Mouse (Mus musculus) left cerebral cortex, adult 2 months (tissue): ENCODE results near the gene Polr3e. TPM values are rescaled to one million over a fixed set of nuclear protein-coding genes. Genes with fewer than 3 reads are reported as not detected.

Experiments
- DNase-seq, 2 experiments: peaks; one replicate each; pipeline ENCODE4 v3.0.0; 2021 to 2022; ENCODE audit warnings: low spot score in 2 of 2, mixed read lengths in 1 of 2; ENCODE audit errors: extremely low spot score in 1 of 2
- H3K27ac ChIP-seq: fragments of 200-600 bp; 2 replicates; pipeline ENCODE4 v1.8.1; 2022
- H3K4me3 ChIP-seq: fragments of 200-600 bp; 2 replicates; pipeline ENCODE4 v1.8.1; 2022
- CTCF ChIP-seq: fragments of 200-600 bp; IDR thresholded peaks from 2 replicates; pipeline ENCODE4 v1.8.1; 2022; ENCODE audit warnings: antibody characterized with exemption, mild to moderate bottlenecking, moderate library complexity
- intact Hi-C: fragments of 180-260 bp; cut with DNase I; formaldehyde crosslinking; loops from one replicate; pipeline ENCODE4 v1.15.1; 2025
- long read RNA-seq, 2 experiments: library from polyadenylated mRNA; stranded (forward); transcript quantifications; one replicate each; pipeline ENCODE4 v2.0.0; 2021; ENCODE audit warnings: borderline mapping rate in 2 of 2
- total RNA-seq, 2 experiments: library from RNA; stranded (reverse); gene quantifications; 2 replicates each; pipeline ENCODE4 v1.2.3; 2021

Gene Polr3e
- 10 to 100 TPM; 26.4 to 27.8 TPM for total RNA-seq
- long read RNA-seq, experiment 1, full-length matches to known transcripts: 18 of 32 reads
- long read RNA-seq, experiment 1, partial matches to known transcripts: 4 of 32 reads
- long read RNA-seq, experiment 1, other reads (novel, unspliced or antisense): 10 of 32 reads
- long read RNA-seq, experiment 2, full-length matches to known transcripts: 11 of 36 reads
- long read RNA-seq, experiment 2, partial matches to known transcripts: 7 of 36 reads
- long read RNA-seq, experiment 2, other reads (novel, unspliced or antisense): 18 of 36 reads

GRCm38 (mm10) chr7:120917592-120918461 lies at the start of gene Polr3e:
Gene Polr3e (plus strand): TSS chr7:120917744.
- Histone ChIP-seq H3K27ac (peak within 1 kb of the TSS; percentile 77), H3K4me3 (peak within 1 kb of the TSS; percentile 79)
- peak; percentile 97 for TF ChIP-seq CTCF
- DNase-seq: peak; percentile 100
- intact Hi-C loops: loop anchor here (1.0 to 10.0 kb wide), 4 partner anchors 75 to 286 kb away; partner anchors contain the start of genes Eef2k, Mosmo and Pdzd9

- no peak for DNase-seq
- TF ChIP-seq CTCF: no peak
- intact Hi-C loops: loop anchor here (1.0 kb wide), 1 partner anchor 28 kb away; the partner anchor contains the start of gene Eef2k
- Histone ChIP-seq H3K27ac (no peak overlapping the region; the same call in 1 of the 2 replicates), H3K4me3 (no peak overlapping the region)
Observed at GRCm38 (mm10) chr7:120869883-120870282, 47.7 kb upstream of the Polr3e start.

GRCm38 (mm10) chr7:120870431-120871008 lies 47.0 kb upstream of the Polr3e start:
- no peak overlapping the region for H3K4me3 ChIP-seq
- no peak for TF ChIP-seq CTCF
- H3K27ac ChIP-seq: no peak overlapping the region; the same call in 1 of the 2 replicates
- DNase-seq: no peak
- intact Hi-C loops: loop anchor here (1.0 kb wide), 1 partner anchor 28 kb away; the partner anchor contains the start of gene Eef2k

- Histone ChIP-seq H3K4me3 (no peak overlapping the region), H3K27ac (no peak overlapping the region)
- no peak for DNase-seq
- intact Hi-C loops: no loop called here
- no peak for TF ChIP-seq CTCF
Observed at GRCm38 (mm10) chr7:120873083-120873482, 44.5 kb upstream of the Polr3e start.

- intact Hi-C loops: no loop called here
- Histone ChIP-seq H3K27ac (no peak overlapping the region), H3K4me3 (no peak overlapping the region)
- TF ChIP-seq CTCF: no peak
- no peak for DNase-seq
Observed at GRCm38 (mm10) chr7:120874021-120874420, 43.5 kb upstream of the Polr3e start.

GRCm38 (mm10) chr7:120874764-120875539 lies 42.6 kb upstream of the Polr3e start:
- TF ChIP-seq CTCF: no peak
- Histone ChIP-seq H3K27ac (no peak overlapping the region), H3K4me3 (no peak overlapping the region)
- DNase-seq: no peak
- intact Hi-C loops: no loop called here

GRCm38 (mm10) chr7:120875540-120876388 lies 41.8 kb upstream of the Polr3e start:
- Histone ChIP-seq H3K27ac (no peak overlapping the region), H3K4me3 (no peak overlapping the region)
- no peak for DNase-seq
- intact Hi-C loops: no loop called here
- no peak for TF ChIP-seq CTCF

- DNase-seq: peak in 1 of 2 experiments; percentile 24
- no peak overlapping the region for H3K4me3 ChIP-seq
- intact Hi-C loops: no loop called here
- TF ChIP-seq CTCF: no peak
- peak overlapping the region; percentile 40; the same call in 1 of the 2 replicates for H3K27ac ChIP-seq
Observed at GRCm38 (mm10) chr7:120878271-120878670, 39.3 kb upstream of the Polr3e start.

GRCm38 (mm10) chr7:120879972-120880371 lies 37.6 kb upstream of the Polr3e start:
- intact Hi-C loops: no loop called here
- DNase-seq: no peak
- Histone ChIP-seq H3K27ac (no peak overlapping the region), H3K4me3 (no peak overlapping the region)
- TF ChIP-seq CTCF: no peak

- no peak overlapping the region for H3K4me3 ChIP-seq
- intact Hi-C loops: no loop called here
- no peak overlapping the region for H3K27ac ChIP-seq
- DNase-seq: no peak
- TF ChIP-seq CTCF: no peak
Observed at GRCm38 (mm10) chr7:120880770-120881169, 36.8 kb upstream of the Polr3e start.

GRCm38 (mm10) chr7:120881451-120881850 lies 36.1 kb upstream of the Polr3e start:
- intact Hi-C loops: no loop called here

More at GRCm38 (mm10) chr7:120881451-120881850, 36.1 kb upstream of the Polr3e start:
- TF ChIP-seq CTCF: no peak
- H3K27ac ChIP-seq: no peak overlapping the region
- no peak for DNase-seq
- no peak overlapping the region for H3K4me3 ChIP-seq
